Mouse (Mus musculus): ENCODE measurements around the gene Amhr2. TPM values are rescaled to one million over a fixed set of nuclear protein-coding genes. Genes with fewer than 3 reads are reported as not detected.

Amhr2 gene
- polyA plus RNA-seq, 1 experiment from 2014 or later = 0.52 TPM

DNA sequence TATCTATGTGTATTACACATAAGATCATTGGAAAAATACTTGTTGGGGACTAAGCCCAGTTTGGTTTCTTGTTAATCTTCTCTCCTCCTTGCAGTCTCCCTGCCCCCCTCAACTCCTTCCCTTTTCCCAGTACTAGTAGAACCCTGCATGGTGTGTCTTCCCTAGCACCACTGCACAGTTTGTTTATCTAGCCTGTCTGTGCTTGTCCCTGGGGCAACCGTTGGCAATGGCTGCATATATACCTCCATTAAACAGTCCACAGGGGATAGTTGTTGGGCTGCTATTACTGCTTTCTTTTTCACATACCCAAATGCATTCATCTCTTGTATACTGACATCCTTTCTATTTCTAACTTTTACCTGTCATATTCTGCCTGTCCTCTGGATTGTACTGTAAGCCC, 42.5 kb downstream of the Amhr2 start:
- Histone ChIP-seq H3K4me1 (replicated peaks) (no peaks in the 10 kb centered on the region), H3K36me3 (peaks cover 82% of the 10 kb centered on the region), H3K27ac (replicated peaks) (no peak overlapping the region), H3K9me3 (no peaks in the 10 kb centered on the region), H3K4me2 (no peak overlapping the region), H3K27me3 (no peaks in the 10 kb centered on the region), H3K4me3 (no peak overlapping the region), H3K9ac (no peak overlapping the region)
- no peak for ATAC-seq (ENCODE audit: low FRiP score, low read depth)
- WGBS = 76% methylated on average over 1 of the region's 1 CpGs

DNA sequence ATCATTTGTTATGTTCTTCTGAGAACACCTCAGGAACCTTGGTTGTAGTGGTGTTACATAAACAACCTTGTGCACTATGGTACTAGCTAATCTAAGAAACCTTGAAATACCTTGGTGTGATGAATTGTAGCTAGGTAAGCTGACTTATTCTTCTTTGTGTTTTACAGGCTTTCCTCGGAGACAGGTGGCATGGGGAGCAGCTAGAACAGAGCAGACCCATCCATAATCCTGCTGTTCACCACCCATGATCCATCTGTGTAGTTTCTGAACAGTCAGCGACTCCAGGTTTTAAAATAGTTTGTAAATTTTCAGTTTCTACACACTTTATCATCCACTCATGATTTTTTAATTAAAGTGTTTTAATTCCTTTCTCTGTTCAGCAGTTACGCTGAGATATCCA, 53.2 kb downstream of the Amhr2 start:
- H3K27me3 ChIP-seq = no peaks in the 10 kb centered on the region
- H3K4me3 ChIP-seq = no peak overlapping the region
- 87% methylated on average over 3 of the region's 3 CpGs for WGBS
- peaks cover 84% of the 10 kb centered on the region for H3K36me3 ChIP-seq
- H3K4me2 ChIP-seq = no peak overlapping the region
- no peak overlapping the region for H3K9ac ChIP-seq
- ATAC-seq (ENCODE audit: low FRiP score, low read depth) = no peak
- no peaks in the 10 kb centered on the region for H3K9me3 ChIP-seq
- no peak overlapping the region for H3K27ac ChIP-seq (replicated peaks)
- H3K4me1 ChIP-seq (replicated peaks) = no peaks in the 10 kb centered on the region

- no peaks in the 10 kb centered on the region for H3K9me3 ChIP-seq
- 79% methylated on average over 3 of the region's 3 CpGs for WGBS
- H3K4me2 ChIP-seq = no peak overlapping the region
- peaks cover 84% of the 10 kb centered on the region for H3K36me3 ChIP-seq
- H3K9ac ChIP-seq = no peak overlapping the region
- no peak overlapping the region for H3K4me3 ChIP-seq
- H3K4me1 ChIP-seq (replicated peaks) = no peaks in the 10 kb centered on the region
- no peaks in the 10 kb centered on the region for H3K27me3 ChIP-seq
- no peak for ATAC-seq (ENCODE audit: low FRiP score, low read depth)
- no peak overlapping the region for H3K27ac ChIP-seq (replicated peaks)
Measured at GRCm38 (mm10) chr15:102499370-102499769, 54.2 kb downstream of the Amhr2 start.

DNA sequence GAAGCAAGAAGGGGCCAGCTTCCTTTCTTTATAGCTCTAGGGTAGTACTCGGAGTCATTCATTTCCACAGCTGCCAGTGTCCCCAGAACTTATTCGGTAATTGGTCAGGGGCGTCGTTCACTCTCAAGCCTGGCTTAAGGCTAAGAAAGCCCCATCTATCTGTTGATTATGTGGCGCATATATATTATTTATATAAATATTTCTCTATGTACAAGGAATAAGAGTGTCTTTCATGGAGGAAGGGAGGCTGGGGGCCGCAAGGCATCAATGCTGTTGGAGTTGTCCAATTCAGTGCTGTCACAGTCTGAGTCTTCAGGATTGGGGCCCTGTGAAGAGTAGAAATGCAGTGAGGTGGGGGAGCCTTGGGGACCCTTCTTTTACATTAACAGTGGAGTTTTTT, 54.7 kb downstream of the Amhr2 start:
- H3K27me3 ChIP-seq = no peaks in the 10 kb centered on the region
- H3K4me3 ChIP-seq = no peak overlapping the region
- H3K4me1 ChIP-seq (replicated peaks) = no peaks in the 10 kb centered on the region
- no peak for ATAC-seq (ENCODE audit: low FRiP score, low read depth)
- H3K4me2 ChIP-seq = no peak overlapping the region
- H3K36me3 ChIP-seq = peaks cover 85% of the 10 kb centered on the region
- WGBS = 88% methylated on average over 6 of the region's 6 CpGs
- H3K9ac ChIP-seq = no peak overlapping the region
- no peaks in the 10 kb centered on the region for H3K9me3 ChIP-seq
- H3K27ac ChIP-seq (replicated peaks) = no peak overlapping the region

DNA sequence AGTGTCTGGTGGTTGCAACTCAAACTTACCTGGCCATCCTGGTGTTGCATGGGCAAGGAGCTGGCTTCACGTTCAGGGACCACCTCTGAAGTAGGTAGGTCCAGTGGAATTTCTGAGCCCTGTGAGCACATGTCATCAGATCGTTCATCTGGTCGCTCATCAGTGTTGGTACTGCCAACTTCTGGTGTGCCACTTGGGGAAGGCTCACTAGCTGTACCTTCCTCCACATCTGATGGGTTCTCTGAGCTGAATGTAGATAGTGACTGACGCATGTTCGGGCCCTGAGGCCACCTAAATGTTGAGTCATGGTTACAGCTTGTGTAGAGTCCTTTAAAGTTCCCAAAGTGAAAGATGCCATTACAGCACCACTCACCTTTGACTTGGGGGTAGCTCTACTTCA, 55.3 kb downstream of the Amhr2 start:
- no peak for ATAC-seq (ENCODE audit: low FRiP score, low read depth)
- no peaks in the 10 kb centered on the region for H3K4me1 ChIP-seq (replicated peaks)
- no peak overlapping the region for H3K4me2 ChIP-seq
- WGBS = 87% methylated on average over 5 of the region's 5 CpGs
- peaks cover 86% of the 10 kb centered on the region for H3K36me3 ChIP-seq
- no peaks in the 10 kb centered on the region for H3K9me3 ChIP-seq
- no peaks in the 10 kb centered on the region for H3K27me3 ChIP-seq
- H3K27ac ChIP-seq (replicated peaks) = no peak overlapping the region
- no peak overlapping the region for H3K4me3 ChIP-seq
- H3K9ac ChIP-seq = no peak overlapping the region

- H3K4me1 ChIP-seq (replicated peaks) = no peaks in the 10 kb centered on the region
- no peak for ATAC-seq (ENCODE audit: low FRiP score, low read depth)
- H3K36me3 ChIP-seq = peaks cover 89% of the 10 kb centered on the region
- H3K27ac ChIP-seq (replicated peaks) = no peak overlapping the region
- H3K9ac ChIP-seq = no peak overlapping the region
- H3K27me3 ChIP-seq = no peaks in the 10 kb centered on the region
- H3K4me2 ChIP-seq = no peak overlapping the region
- no peaks in the 10 kb centered on the region for H3K9me3 ChIP-seq
- no peak overlapping the region for H3K4me3 ChIP-seq
- 89% methylated on average over 19 of the region's 19 CpGs for WGBS
Measured at GRCm38 (mm10) chr15:102501084-102501814, 56.1 kb downstream of the Amhr2 start.

DNA sequence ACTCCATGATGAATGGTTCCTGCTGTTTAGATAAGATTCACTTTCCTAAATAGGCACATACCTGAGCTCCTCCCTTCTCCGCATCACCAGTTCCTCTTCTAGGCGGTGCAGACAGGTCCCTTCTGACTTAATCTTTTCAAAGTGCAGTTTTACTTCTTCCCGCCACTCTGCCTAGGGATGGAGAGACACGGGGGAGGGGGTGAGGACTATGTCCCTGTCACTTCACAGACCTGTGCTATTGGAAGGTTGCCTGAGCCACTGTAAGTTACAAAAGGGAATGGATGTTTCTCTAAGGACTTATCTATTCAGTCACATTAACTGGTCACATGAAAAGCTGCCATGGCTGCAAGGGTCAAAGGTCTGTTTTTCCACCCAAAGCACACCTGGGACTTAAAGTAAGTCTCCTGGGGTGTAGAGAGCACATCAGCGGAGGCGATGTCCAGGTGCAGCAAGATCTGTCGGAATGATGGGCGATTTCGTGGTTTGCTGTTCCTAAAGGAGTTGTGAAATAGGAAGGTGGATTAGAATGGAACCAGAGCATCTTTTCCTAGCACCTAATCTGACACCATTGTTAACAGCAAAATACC, 57.2 kb downstream of the Amhr2 start:
- ATAC-seq (ENCODE audit: low FRiP score, low read depth) = no peak
- H3K27me3 ChIP-seq = no peaks in the 10 kb centered on the region
- no peak overlapping the region for H3K4me2 ChIP-seq
- no peaks in the 10 kb centered on the region for H3K9me3 ChIP-seq
- H3K4me3 ChIP-seq = no peak overlapping the region
- 82% methylated on average over 9 of the region's 9 CpGs for WGBS
- peaks cover 80% of the 10 kb centered on the region for H3K36me3 ChIP-seq
- no peak overlapping the region for H3K27ac ChIP-seq (replicated peaks)
- no peaks in the 10 kb centered on the region for H3K4me1 ChIP-seq (replicated peaks)
- no peak overlapping the region for H3K9ac ChIP-seq

- no peak for ATAC-seq (ENCODE audit: low FRiP score, low read depth)
- no peak within 1 kb of the TSS for H3K9ac ChIP-seq
- peaks cover 3% of the 10 kb centered on the region; the same call in 1 of the 2 replicates for H3K4me1 ChIP-seq (replicated peaks)
- no peaks in the 10 kb centered on the region for H3K9me3 ChIP-seq
- peaks cover 75% of the 10 kb centered on the region for H3K36me3 ChIP-seq
- 88% methylated on average over 1 of the region's 1 CpGs for WGBS
- H3K4me2 ChIP-seq = no peak within 1 kb of the TSS
- no peaks in the 10 kb centered on the region for H3K27me3 ChIP-seq
- H3K27ac ChIP-seq (replicated peaks) = no peak within 1 kb of the TSS
- H3K4me3 ChIP-seq = no peak within 1 kb of the TSS
Measured at GRCm38 (mm10) chr15:102503447-102503846, 58.3 kb downstream of the Amhr2 start, which contains the start of gene Gm10337. Gene Gm10337 (plus strand): TSS chr15:102503722.

Other genes starting within 250 kb of the Amhr2 start
- 52.7 and 54.6 TPM in 2 replicates for gene Zfp740, start 242.1 kb upstream of the Amhr2 start, polyA plus RNA-seq (2015; fragmentation: Nextera tagmentation; extraction: Ambion mirVana)
- gene Csad, start 240.6 kb upstream of the Amhr2 start, polyA plus RNA-seq (2015; fragmentation: Nextera tagmentation; extraction: Ambion mirVana) = 39.2 and 40.1 TPM in 2 replicates
- gene Itgb7, start 213.4 kb upstream of the Amhr2 start, polyA plus RNA-seq (2015; fragmentation: Nextera tagmentation; extraction: Ambion mirVana) = 1.1 and 1.2 TPM in 2 replicates
- gene Rarg, start 187.8 kb upstream of the Amhr2 start, polyA plus RNA-seq (2015; fragmentation: Nextera tagmentation; extraction: Ambion mirVana) = 5.8 and 6.3 TPM in 2 replicates
- 0.06 and 0.07 TPM in 2 replicates for gene Gm9918, start 174.8 kb upstream of the Amhr2 start, polyA plus RNA-seq (2015; fragmentation: Nextera tagmentation; extraction: Ambion mirVana)
- gene Mfsd5, start 165.9 kb upstream of the Amhr2 start, polyA plus RNA-seq (2015; fragmentation: Nextera tagmentation; extraction: Ambion mirVana) = 59.7 and 63.5 TPM in 2 replicates
- 4.4 and 6.7 TPM in 2 replicates for gene Espl1, start 149.1 kb upstream of the Amhr2 start, polyA plus RNA-seq (2015; fragmentation: Nextera tagmentation; extraction: Ambion mirVana)
- 460 and 473 TPM in 2 replicates for gene Pfdn5, start 119.3 kb upstream of the Amhr2 start, polyA plus RNA-seq (2015; fragmentation: Nextera tagmentation; extraction: Ambion mirVana)
- 92.6 and 94.2 TPM in 2 replicates for gene Myg1, start 113.7 kb upstream of the Amhr2 start, polyA plus RNA-seq (2015; fragmentation: Nextera tagmentation; extraction: Ambion mirVana)
- gene Aaas, start 94.6 kb upstream of the Amhr2 start, polyA plus RNA-seq (2015; fragmentation: Nextera tagmentation; extraction: Ambion mirVana) = 36.8 and 37.9 TPM in 2 replicates
- 0.57 and 0.71 TPM in 2 replicates for gene Sp7, start 78.2 kb upstream of the Amhr2 start, polyA plus RNA-seq (2015; fragmentation: Nextera tagmentation; extraction: Ambion mirVana)
- 3.4 and 4.0 TPM in 2 replicates for gene Sp1, start 39.2 kb upstream of the Amhr2 start, polyA plus RNA-seq (2015; fragmentation: Nextera tagmentation; extraction: Ambion mirVana)
- 88.7 and 98.5 TPM in 2 replicates for gene Prr13, start 13.7 kb downstream of the Amhr2 start, polyA plus RNA-seq (2015; fragmentation: Nextera tagmentation; extraction: Ambion mirVana)
- 124 and 126 TPM in 2 replicates for gene Pcbp2, start 25.2 kb downstream of the Amhr2 start, polyA plus RNA-seq (2015; fragmentation: Nextera tagmentation; extraction: Ambion mirVana)
- gene Gm10337, start 58.4 kb downstream of the Amhr2 start, polyA plus RNA-seq (2015; fragmentation: Nextera tagmentation; extraction: Ambion mirVana) = 9.5 and 14.8 TPM in 2 replicates
- gene Map3k12, start 71.7 kb downstream of the Amhr2 start, polyA plus RNA-seq (2015; fragmentation: Nextera tagmentation; extraction: Ambion mirVana) = 55.7 and 58.3 TPM in 2 replicates
- 98.0 and 104 TPM in 2 replicates for gene Tarbp2, start 72.8 kb downstream of the Amhr2 start, polyA plus RNA-seq (2015; fragmentation: Nextera tagmentation; extraction: Ambion mirVana)
- gene Npff, start 79.6 kb downstream of the Amhr2 start, polyA plus RNA-seq (2015; fragmentation: Nextera tagmentation; extraction: Ambion mirVana) = 4.8 and 5.3 TPM in 2 replicates
- gene Gm28047, start 179.7 kb downstream of the Amhr2 start, polyA plus RNA-seq (2015; fragmentation: Nextera tagmentation; extraction: Ambion mirVana) = not detected in 2 replicates
- 19.4 and 19.8 TPM in 2 replicates for gene Atf7, start 180.1 kb downstream of the Amhr2 start, polyA plus RNA-seq (2015; fragmentation: Nextera tagmentation; extraction: Ambion mirVana)
- 44.4 and 51.0 TPM in 2 replicates for gene Atp5g2, start 227.0 kb downstream of the Amhr2 start, polyA plus RNA-seq (2015; fragmentation: Nextera tagmentation; extraction: Ambion mirVana)